Mouse (Mus musculus) Muller cell, postnatal 12 days (primary cell): ENCODE measurements around the gene Pck1.

ENCODE experiments used
- DNase-seq: peaks from one replicate; pipeline ENCODE4 v3.0.0-alpha.2; 2015; ENCODE audit errors: inconsistent ontology term

Gene Pck1

GRCm38 (mm10) chr2:173148001-173148400 is 4.8 kb upstream of the Pck1 start:
- DNase-seq = no peak

- no peak for DNase-seq
Measured at GRCm38 (mm10) chr2:173151352-173151751, 1.5 kb upstream of the Pck1 start.

- DNase-seq = no peak
Measured at GRCm38 (mm10) chr2:173151784-173152284, 1.0 kb upstream of the Pck1 start.

- no peak for DNase-seq
Measured at GRCm38 (mm10) chr2:173153266-173153665, 418 bp downstream of the Pck1 start.

GRCm38 (mm10) chr2:173154513-173154912 is 1.7 kb downstream of the Pck1 start:
- DNase-seq = no peak

- DNase-seq = no peak
Measured at GRCm38 (mm10) chr2:173154962-173155361, 2.1 kb downstream of the Pck1 start.

GRCm38 (mm10) chr2:173155907-173156306 is 3.1 kb downstream of the Pck1 start:
- DNase-seq = no peak

GRCm38 (mm10) chr2:173156923-173157322 is 4.1 kb downstream of the Pck1 start:
- DNase-seq = no peak

GRCm38 (mm10) chr2:173157376-173157775 is 4.5 kb downstream of the Pck1 start:
- no peak for DNase-seq

- no peak for DNase-seq
Measured at GRCm38 (mm10) chr2:173157871-173158270, 5.0 kb downstream of the Pck1 start.

- DNase-seq = no peak
Measured at GRCm38 (mm10) chr2:173158390-173159055, 5.7 kb downstream of the Pck1 start.

- peak; percentile 27 for DNase-seq
Measured at GRCm38 (mm10) chr2:173159354-173160311, 6.8 kb downstream of the Pck1 start.

GRCm38 (mm10) chr2:173163380-173163779 is 10.5 kb downstream of the Pck1 start:
- no peak for DNase-seq

GRCm38 (mm10) chr2:173164358-173164757 is 11.5 kb downstream of the Pck1 start:
- DNase-seq = no peak

GRCm38 (mm10) chr2:173164946-173165345 is 12.1 kb downstream of the Pck1 start:
- DNase-seq = no peak

GRCm38 (mm10) chr2:173165357-173165756 is 12.5 kb downstream of the Pck1 start:
- DNase-seq = no peak

GRCm38 (mm10) chr2:173168411-173168851 is 15.6 kb downstream of the Pck1 start:
- DNase-seq = no peak

- DNase-seq = no peak
Measured at GRCm38 (mm10) chr2:173170081-173170480, 17.2 kb downstream of the Pck1 start.

- DNase-seq = no peak
Measured at GRCm38 (mm10) chr2:173170715-173171114, 17.9 kb downstream of the Pck1 start.

- peak; percentile 17 for DNase-seq
Measured at GRCm38 (mm10) chr2:173171470-173171869, 18.6 kb downstream of the Pck1 start.

GRCm38 (mm10) chr2:173171956-173172355 is 19.1 kb downstream of the Pck1 start:
- no peak for DNase-seq

GRCm38 (mm10) chr2:173172386-173172785 is 19.5 kb downstream of the Pck1 start:
- DNase-seq = no peak

GRCm38 (mm10) chr2:173173008-173173407 is 20.2 kb downstream of the Pck1 start:
- DNase-seq = no peak
